Comparison of ENCODE assay signal across 13 mouse cellular contexts in genomic region chr9:99744548-99744947, GRCm38 (mm10). TPM values are rescaled to one million over a fixed set of nuclear protein-coding genes. Genes with fewer than 3 reads are reported as not detected.
A peak's percentile ranks its signal among the peaks of the same experiment; 100 is the strongest.
DNase-seq lines count a peak whose midpoint lies in the region; ATAC-seq lines count a peak whose summit lies in the region.
"Had no signal": no experiment of that assay in that cellular context is flagged by ENCODE, and none has a peak within 500 bp of the region (broad histone marks: within the 10 kb centered on the region; RNA-seq: fewer than 3 reads in every experiment).

No protein-coding gene starts in this region.

- no peak overlapping the region for H3K9ac ChIP-seq in hindbrain, embryonic 14.5 days
- H3K9ac ChIP-seq in neural tube, embryonic 13.5 days: no peak overlapping the region
- H3K9ac ChIP-seq: liver, embryonic 14.5 days had no signal

- ATAC-seq in hindbrain, embryonic 14.5 days (ENCODE audit: low FRiP score): peak; percentile 57; the same call in 1 of the 2 replicates
- ATAC-seq in neural tube, embryonic 13.5 days (ENCODE audit: low read depth): peak; percentile 74

- H3K4me1 ChIP-seq in hindbrain, embryonic 14.5 days (replicated peaks; ENCODE audit: control insufficient read depth, insufficient read depth, low read length): no peaks in the 10 kb centered on the region; the same call in 1 of the 2 replicates
- H3K4me1 ChIP-seq in neural tube, embryonic 13.5 days (replicated peaks): peaks cover 16% of the 10 kb centered on the region

- H3K27ac ChIP-seq in hindbrain, embryonic 14.5 days: no peak overlapping the region
- no peak overlapping the region for H3K27ac ChIP-seq in neural tube, embryonic 13.5 days (replicated peaks)
- H3K27ac ChIP-seq: liver, embryonic 14.5 days had no signal

- DNase-seq in cerebellum, adult 9-10 months: peak; percentile 11
- no peak for DNase-seq in cerebellum, postnatal 4 days (ENCODE audit: low spot score in 2 of 2)
- DNase-seq in left cerebral cortex, adult 8-10 months (ENCODE audit: low spot score in 2 of 2): peak; percentile 5 to 72
- DNase-seq in left cerebral cortex, postnatal 4 days: no peak
- DNase-seq in hindbrain, embryonic 14.5 days (ENCODE audit: low spot score): peak; percentile 35
- no peak for DNase-seq in ovary, postnatal 36 days (ENCODE audit: low spot score)
- DNase-seq in ovary, postnatal 10 days (ENCODE audit: low spot score): no peak
- DNase-seq: adrenal gland, adult 2 months; kidney, postnatal 25 days had no signal

- H3K9me3 ChIP-seq in hindbrain, embryonic 14.5 days (ENCODE audit: control insufficient read depth, low read length): no peaks in the 10 kb centered on the region
- H3K9me3 ChIP-seq in neural tube, embryonic 13.5 days: no peaks in the 10 kb centered on the region

- H3K27me3 ChIP-seq in hindbrain, embryonic 14.5 days (ENCODE audit: control insufficient read depth, insufficient read depth, low read length): no peaks in the 10 kb centered on the region
- H3K27me3 ChIP-seq in neural tube, embryonic 13.5 days: no peaks in the 10 kb centered on the region; the same call in 1 of the 2 replicates

- intact Hi-C loops in left cerebral cortex, postnatal 4 days (cut with DNase I): no loop called here

- no peak overlapping the region for H3K4me3 ChIP-seq in hindbrain, embryonic 14.5 days (replicated peaks; ENCODE audit: low read length)
- H3K4me3 ChIP-seq in neural tube, embryonic 13.5 days: no peak overlapping the region

- WGBS in hindbrain, embryonic 14.5 days: 37% methylated on average over 5 of the region's 5 CpGs
- 20% methylated on average over 5 of the region's 5 CpGs for WGBS in neural tube, embryonic 13.5 days

- H3K36me3 ChIP-seq in hindbrain, embryonic 14.5 days (replicated peaks; ENCODE audit: control insufficient read depth, insufficient read depth): no peaks in the 10 kb centered on the region
- H3K36me3 ChIP-seq in neural tube, embryonic 13.5 days: no peaks in the 10 kb centered on the region
- H3K36me3 ChIP-seq: G1E had no signal

- no peak overlapping the region for H3K4me2 ChIP-seq in hindbrain, embryonic 14.5 days (replicated peaks)
- 0 out of 2 replicates have a peak overlapping the region, but pooled peaks have one; percentile 11 for H3K4me2 ChIP-seq in neural tube, embryonic 13.5 days

RNA-seq across cellular contexts. Expression of gene Cldn18, which starts 27.5 kb away (rescaled TPM):
- not detected for total RNA-seq in left cerebral cortex, adult 8-10 months (2022)
- not detected for total RNA-seq in left cerebral cortex, postnatal 4 days (2021)
- not detected in 2 replicates for polyA plus RNA-seq in hindbrain, embryonic 14.5 days (2014; fragmentation: Nextera tagmentation; extraction: Ambion mirVana)
- polyA plus RNA-seq in neural tube, embryonic 13.5 days (2015; fragmentation: Nextera tagmentation; extraction: Ambion mirVana): 0.84 and 1.9 TPM in 2 replicates
- total RNA-seq: adrenal gland, adult 2 months; hematopoietic stem cell, adult 5-6 weeks had no signal
- polyA plus RNA-seq: adrenal gland, adult 2 months; G1E had no signal

Comparison
In these comparisons a context has a peak if more than half of its experiments do, and no peak if none do; other contexts are left out.
1. DNase-seq: peak in cerebellum, adult 9-10 months (single experiment), left cerebral cortex, adult 8-10 months (2 of 2) and hindbrain, embryonic 14.5 days (single experiment); none in cerebellum, postnatal 4 days (0 of 2), left cerebral cortex, postnatal 4 days (single experiment), ovary, postnatal 36 days (single experiment) and ovary, postnatal 10 days (single experiment).